21 mouse cellular contexts compared by ENCODE assay signal in the genomic region with DNA sequence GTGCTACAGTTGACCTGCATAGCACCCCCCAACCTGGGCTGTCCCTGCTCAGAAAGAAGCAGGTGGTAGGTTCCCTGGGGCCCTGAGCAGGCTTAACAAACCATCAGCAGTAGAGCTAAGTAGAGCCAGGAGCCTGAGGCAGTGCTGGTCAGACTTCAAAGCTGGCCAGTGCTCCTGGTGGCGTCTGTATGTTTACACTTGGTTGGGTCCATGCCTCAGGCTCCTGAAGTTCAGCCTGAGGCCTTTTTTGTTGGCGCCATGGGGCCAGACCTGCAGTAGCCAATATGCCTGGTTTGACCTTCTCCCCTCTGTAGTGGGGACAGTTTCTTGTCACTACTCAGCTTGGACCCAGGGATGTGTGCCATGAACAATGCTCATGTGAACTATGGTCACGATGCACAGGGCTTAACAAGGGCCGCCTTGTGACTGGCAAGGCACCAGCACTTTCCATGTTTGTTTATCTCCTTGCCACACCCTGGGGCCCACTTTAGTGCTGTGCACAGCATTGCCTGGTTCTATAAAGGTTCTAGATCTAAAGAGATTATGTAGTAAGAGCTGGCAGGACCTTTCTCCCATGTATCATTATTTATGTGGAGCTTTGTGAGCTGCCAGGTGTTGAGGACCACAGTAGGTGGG.
DNase-seq lines count a peak whose midpoint lies in the region; ATAC-seq lines count a peak whose summit lies in the region.
"Had no signal": no experiment of that assay in that cellular context is flagged by ENCODE, and none has a peak within 500 bp of the region (broad histone marks: within the 10 kb centered on the region; RNA-seq: fewer than 3 reads in every experiment).

No protein-coding gene starts in this region.

- no peaks in the 10 kb centered on the region for H3K9me3 ChIP-seq in liver, embryonic 11.5 days (ENCODE audit: control insufficient read depth, low read length)
- H3K9me3 ChIP-seq: embryonic facial prominence, embryonic 12.5 days; hindbrain, embryonic 10.5 days; kidney, embryonic 15.5 days; limb, embryonic 10.5 days; midbrain, embryonic 13.5 days had no signal

- H3K27me3 ChIP-seq in liver, embryonic 11.5 days (replicated peaks; ENCODE audit: control insufficient read depth, insufficient read depth, low read length), result no peaks in the 10 kb centered on the region; the same call in 1 of the 2 replicates
- H3K27me3 ChIP-seq: embryonic facial prominence, embryonic 12.5 days; kidney, embryonic 15.5 days; midbrain, embryonic 13.5 days; Patski had no signal

- H3K9ac ChIP-seq in liver, embryonic 11.5 days (ENCODE audit: low read depth, low read length), result no peak overlapping the region
- H3K9ac ChIP-seq: embryonic facial prominence, embryonic 12.5 days; forebrain, postnatal 0 days; kidney, embryonic 15.5 days; midbrain, embryonic 13.5 days had no signal

- no peaks in the 10 kb centered on the region; the same call in none of the 2 replicates for H3K36me3 ChIP-seq in liver, embryonic 11.5 days (ENCODE audit: control insufficient read depth, insufficient read depth, low read length)

- H3K4me3 ChIP-seq in liver, embryonic 11.5 days (ENCODE audit: low read depth, low read length), result no peak overlapping the region
- H3K4me3 ChIP-seq: embryonic facial prominence, embryonic 12.5 days; gastrocnemius, adult 2 months; hindbrain, embryonic 10.5 days; kidney, embryonic 15.5 days; limb, embryonic 10.5 days; midbrain, embryonic 13.5 days had no signal

- no peak overlapping the region for H3K4me2 ChIP-seq in liver, embryonic 11.5 days
- H3K4me2 ChIP-seq: embryonic facial prominence, embryonic 12.5 days; kidney, embryonic 15.5 days; midbrain, embryonic 13.5 days had no signal

- WGBS in liver, embryonic 11.5 days, result 66% methylated on average over 4 of the region's 4 CpGs

- peak; percentile 31 for DNase-seq in lung, postnatal 36 days
- DNase-seq in lung, postnatal 10 days, result no peak
- DNase-seq in c-Kit-positive CD71-positive TER-119-positive erythroid progenitor cells, embryonic 14.5 days (ENCODE audit: low spot score), result peak; percentile 40
- DNase-seq in liver, embryonic 11.5 days (ENCODE audit: low spot score), result no peak
- no peak for DNase-seq in retina, postnatal 1 day
- DNase-seq in left cerebral cortex, adult 9 months (ENCODE audit: low spot score in 2 of 2), result no peak
- DNase-seq: adrenal gland, postnatal 25 days; B cell, adult 2 months; cerebellum, adult 8-10 months; forebrain, postnatal 0 days; gastrocnemius, adult 2 months; thymus, adult 18-20 months had no signal

- H3K4me1 ChIP-seq in liver, embryonic 11.5 days (replicated peaks; ENCODE audit: control insufficient read depth, insufficient read depth, low read length), result peaks cover 9% of the 10 kb centered on the region
- H3K4me1 ChIP-seq: embryonic facial prominence, embryonic 12.5 days; hindbrain, embryonic 10.5 days; kidney, embryonic 15.5 days; midbrain, embryonic 13.5 days had no signal

- peak; percentile 77 for ATAC-seq in liver, embryonic 11.5 days (replicated peaks; ENCODE audit: low FRiP score)
- ATAC-seq in megakaryocyte-erythroid progenitor cell, adult 5-6 weeks (replicated peaks; ENCODE audit: low FRiP score, low TSS enrichment, poor library complexity, severe bottlenecking), result peak; percentile 88
- ATAC-seq: activated CD4-positive, CD25-positive, alpha-beta regulatory T cell, adult 4 months; forebrain, postnatal 0 days; inflammation-experienced regulatory T-cells, adult 6 months; midbrain, embryonic 13.5 days; Patski had no signal

- no peak overlapping the region for H3K27ac ChIP-seq in liver, embryonic 11.5 days (ENCODE audit: low read depth, low read length)
- H3K27ac ChIP-seq: embryonic facial prominence, embryonic 12.5 days; gastrocnemius, adult 2 months; hindbrain, embryonic 10.5 days; kidney, embryonic 15.5 days; limb, embryonic 10.5 days; midbrain, embryonic 13.5 days had no signal

Comparison
In these comparisons a context has a peak if more than half of its experiments do, and no peak if none do; other contexts are left out.
1. DNase-seq: peak in lung, postnatal 36 days (single experiment) and c-Kit-positive CD71-positive TER-119-positive erythroid progenitor cells, embryonic 14.5 days (single experiment); none in lung, postnatal 10 days (single experiment), liver, embryonic 11.5 days (single experiment), retina, postnatal 1 day (single experiment) and left cerebral cortex, adult 9 months (0 of 2).